Mouse (Mus musculus) hindbrain, embryonic 10.5 days (tissue): ENCODE measurements at regions not wholly inside any gene's neighbourhood (a gene's known extent, or its start where the extent isn't known, plus 50 kb on each side); places are given as distances from the start of the nearest gene placed in this dataset.

ENCODE experiments used
- DNase-seq: peaks from one replicate; pipeline ENCODE4 v3.0.0-alpha.2; 2017; ENCODE audit warnings: low spot score
- H3K27ac ChIP-seq: fragments of 300-500 bp; sonication (generic); 2 replicates; pipeline ENCODE4 v1.5.1; 2016; ENCODE audit warnings: mild to moderate bottlenecking, moderate library complexity
- H3K27me3 ChIP-seq: fragments of 300-500 bp; sonication (generic); 2 replicates; pipeline ENCODE4 v1.6.1; 2016; ENCODE audit warnings: mild to moderate bottlenecking; ENCODE audit not compliant: poor library complexity, insufficient read depth, severe bottlenecking
- H3K36me3 ChIP-seq: fragments of 300-500 bp; sonication (generic); 2 replicates; pipeline ENCODE4 v1.6.1; 2016; ENCODE audit warnings: mild to moderate bottlenecking, moderate library complexity
- H3K4me1 ChIP-seq: fragments of 300-500 bp; sonication (generic); replicated peaks from 2 replicates; pipeline ENCODE4 v1.6.1; 2016; ENCODE audit warnings: mild to moderate bottlenecking
- H3K4me3 ChIP-seq: fragments of 300-500 bp; sonication (generic); 2 replicates; pipeline ENCODE4 v1.5.1; 2016; ENCODE audit warnings: mild to moderate bottlenecking, moderate library complexity
- H3K9me3 ChIP-seq: fragments of 300-500 bp; sonication (generic); 2 replicates; pipeline ENCODE4 v1.6.1; 2016; ENCODE audit warnings: mild to moderate bottlenecking, moderate library complexity
- WGBS: fragments of 180-500 bp; shearing (Covaris S2); methylation state at CpG from one replicate; pipeline ENCODE4 v1.1.7; 2016; 5-methylcytosine and 5-hydroxymethylcytosine counted together

DNA sequence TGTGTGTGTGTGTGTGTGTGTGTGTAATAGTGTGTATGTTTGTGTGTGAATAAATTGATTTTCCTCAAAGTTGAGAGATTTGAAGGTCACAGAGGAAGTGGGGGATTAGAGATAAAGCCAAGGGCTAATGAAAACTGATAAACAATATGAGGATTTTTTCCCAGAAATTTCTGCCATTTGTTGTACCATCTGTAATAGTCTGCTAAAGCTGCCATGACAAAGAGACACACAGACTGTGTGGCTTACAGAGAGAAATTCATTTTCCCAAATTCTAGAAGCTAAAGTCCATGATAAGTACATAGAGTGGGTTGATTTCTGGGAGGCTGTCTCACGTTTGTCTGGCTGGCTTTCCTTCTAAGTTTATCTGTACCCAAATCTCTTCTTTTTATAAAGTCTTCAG lies 259.6 kb downstream of the Ndufa4 start:
- DNase-seq: no peak
- no peaks in the 10 kb centered on the region for H3K9me3 ChIP-seq
- no peak overlapping the region for H3K27ac ChIP-seq
- no peak overlapping the region for H3K4me3 ChIP-seq
- H3K4me1 ChIP-seq: no peaks in the 10 kb centered on the region
- WGBS: 68% methylated on average over 1 of the region's 1 CpGs
- H3K27me3 ChIP-seq: no peaks in the 10 kb centered on the region
- H3K36me3 ChIP-seq: no peaks in the 10 kb centered on the region

DNA sequence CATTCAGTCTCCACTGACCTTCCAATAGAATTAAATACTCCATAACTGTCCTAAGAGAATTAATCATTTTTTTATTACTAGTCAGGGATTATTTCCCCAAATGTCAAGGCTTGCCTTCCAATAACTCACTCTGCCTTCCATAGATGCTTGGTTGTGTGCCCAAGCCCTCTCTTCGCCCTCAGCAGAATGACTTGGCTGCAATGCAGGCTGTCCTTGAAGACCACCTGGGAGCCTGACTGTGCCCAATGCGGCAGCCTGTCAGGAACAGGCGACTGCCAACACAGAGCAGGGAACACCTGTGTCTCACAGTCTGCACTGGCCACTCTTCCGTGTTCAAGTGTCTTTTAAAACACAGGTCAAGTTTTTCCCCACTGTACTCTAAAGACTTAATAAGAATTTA lies 294.0 kb downstream of the Ndufa4 start:
- Histone ChIP-seq H3K9me3 (no peaks in the 10 kb centered on the region), H3K27ac (no peak overlapping the region), H3K27me3 (no peaks in the 10 kb centered on the region), H3K4me1 (no peaks in the 10 kb centered on the region), H3K4me3 (no peak overlapping the region), H3K36me3 (no peaks in the 10 kb centered on the region)
- 72% methylated on average over 4 of the region's 4 CpGs for WGBS
- DNase-seq: no peak

DNA sequence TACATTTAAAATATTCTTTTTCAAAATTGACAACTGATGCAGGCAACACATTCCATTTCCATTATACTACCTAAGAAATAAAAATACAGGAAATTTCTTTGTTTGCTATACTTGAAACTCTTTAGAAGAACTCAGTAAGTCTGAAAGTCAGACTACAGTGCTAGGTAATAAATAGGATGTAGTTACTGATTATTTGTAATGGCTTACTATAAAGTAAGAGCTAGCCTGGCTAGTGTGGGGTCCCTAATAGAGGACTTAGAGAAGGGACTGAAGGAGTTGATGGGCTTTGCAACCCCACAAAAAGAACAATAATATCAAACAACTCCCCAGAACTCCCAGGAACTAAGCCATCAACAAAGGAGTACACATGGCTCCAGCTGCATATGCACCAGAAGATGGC lies 299.1 kb downstream of the Ndufa4 start:
- Histone ChIP-seq H3K9me3 (no peaks in the 10 kb centered on the region), H3K36me3 (no peaks in the 10 kb centered on the region)
- DNase-seq: no peak

DNA sequence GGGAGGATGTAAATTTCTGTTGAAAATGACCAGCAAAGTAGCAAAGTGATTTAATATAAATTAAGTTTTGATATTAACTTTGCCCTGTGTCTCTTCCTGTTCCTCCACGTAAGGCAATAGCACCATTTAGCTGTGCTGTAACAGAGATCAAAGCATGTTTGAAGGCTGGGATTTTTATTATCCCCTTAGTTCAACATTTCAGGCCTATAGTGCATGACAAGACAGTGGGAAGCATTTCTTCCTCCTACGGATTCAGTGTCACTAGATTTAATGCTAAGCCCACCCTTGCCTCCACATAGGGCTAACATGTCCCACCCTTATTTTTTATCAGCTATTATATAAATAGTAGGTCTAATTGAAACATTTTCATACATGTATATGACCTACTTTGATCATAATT lies 299.6 kb downstream of the Ndufa4 start:
- Histone ChIP-seq H3K27me3 (no peaks in the 10 kb centered on the region), H3K4me1 (no peaks in the 10 kb centered on the region), H3K36me3 (no peaks in the 10 kb centered on the region), H3K9me3 (no peaks in the 10 kb centered on the region), H3K4me3 (no peak overlapping the region), H3K27ac (no peak overlapping the region)
- no peak for DNase-seq
- WGBS: 87% methylated on average over 2 of the region's 2 CpGs

More for the DNA sequence above, 299.1 kb downstream of the Ndufa4 start:
- Histone ChIP-seq H3K4me1 (no peaks in the 10 kb centered on the region), H3K27me3 (no peaks in the 10 kb centered on the region), H3K4me3 (no peak overlapping the region), H3K27ac (no peak overlapping the region)

DNA sequence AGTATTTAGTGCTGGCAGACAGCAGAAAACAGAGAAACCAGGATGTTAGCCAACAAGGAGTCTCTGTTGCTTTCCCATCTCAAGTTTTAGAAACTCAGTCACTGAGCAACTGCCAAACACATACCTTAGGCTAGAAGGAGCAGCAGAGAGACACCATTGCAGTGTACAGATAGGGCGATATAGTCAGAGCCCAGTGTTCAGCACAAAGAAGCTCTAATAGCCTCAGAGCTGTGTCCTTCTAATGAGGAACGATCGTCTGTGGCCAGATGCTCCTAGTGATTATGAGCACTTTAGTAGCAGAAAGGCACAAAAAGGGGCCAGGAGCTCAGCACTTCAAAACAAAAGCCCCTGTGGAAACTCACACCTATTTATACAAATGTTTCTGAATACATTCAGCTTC lies 301.2 kb downstream of the Ndufa4 start:
- no peaks in the 10 kb centered on the region for H3K4me1 ChIP-seq
- no peaks in the 10 kb centered on the region for H3K36me3 ChIP-seq
- no peaks in the 10 kb centered on the region for H3K9me3 ChIP-seq
- H3K4me3 ChIP-seq: no peak overlapping the region
- H3K27ac ChIP-seq: no peak overlapping the region
- DNase-seq: no peak
- no peaks in the 10 kb centered on the region for H3K27me3 ChIP-seq
- WGBS: 87% methylated on average over 3 of the region's 3 CpGs

DNA sequence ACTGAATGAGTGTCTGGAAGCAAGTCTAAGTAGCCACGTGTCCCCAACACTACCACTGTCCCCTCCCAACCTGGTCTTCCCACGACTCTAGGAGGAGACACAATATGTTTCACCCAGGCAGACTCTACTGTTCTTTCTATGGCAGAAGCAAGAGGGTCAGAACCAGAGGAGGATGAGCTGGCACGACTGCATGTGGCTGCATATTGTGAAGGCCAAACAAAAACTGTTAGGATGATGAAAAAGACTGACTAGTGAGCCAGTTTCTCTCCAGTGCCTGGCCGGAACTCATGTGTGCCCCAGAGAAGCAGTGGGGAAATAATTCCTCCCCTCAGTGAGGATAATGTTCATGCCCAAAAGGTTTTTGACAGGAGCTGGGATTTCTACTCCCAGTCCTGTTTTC lies 301.8 kb downstream of the Ndufa4 start:
- WGBS: 74% methylated on average over 4 of the region's 4 CpGs

DNA sequence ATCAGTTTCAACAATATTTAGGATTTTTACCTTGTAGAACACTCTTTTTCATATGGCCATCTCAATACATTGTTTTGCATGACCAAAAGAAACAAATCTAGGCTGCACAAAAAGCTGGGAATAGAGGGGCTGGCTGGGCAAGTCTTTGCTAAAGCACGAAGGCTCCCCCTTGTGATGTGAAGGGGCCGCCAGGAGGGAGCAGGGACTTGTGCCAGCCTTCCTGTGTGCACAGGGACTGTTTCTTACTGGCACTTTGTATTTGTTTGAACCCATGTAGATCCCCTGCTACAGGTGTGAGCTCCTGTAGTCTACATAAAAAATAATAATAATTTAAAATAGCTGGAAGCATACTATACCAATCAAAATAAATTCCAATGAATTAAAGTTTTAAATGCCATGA lies 312.4 kb downstream of the Ndufa4 start:
- Histone ChIP-seq H3K27me3 (no peaks in the 10 kb centered on the region), H3K9me3 (no peaks in the 10 kb centered on the region), H3K4me1 (no peaks in the 10 kb centered on the region), H3K4me3 (no peak overlapping the region), H3K36me3 (no peaks in the 10 kb centered on the region), H3K27ac (no peak overlapping the region)
- 52% methylated on average over 2 of the region's 2 CpGs for WGBS
- DNase-seq: no peak

More for the DNA sequence above, 301.8 kb downstream of the Ndufa4 start:
- no peak for DNase-seq
- Histone ChIP-seq H3K9me3 (no peaks in the 10 kb centered on the region), H3K4me3 (no peak overlapping the region), H3K27ac (no peak overlapping the region), H3K27me3 (no peaks in the 10 kb centered on the region), H3K4me1 (no peaks in the 10 kb centered on the region), H3K36me3 (no peaks in the 10 kb centered on the region)

DNA sequence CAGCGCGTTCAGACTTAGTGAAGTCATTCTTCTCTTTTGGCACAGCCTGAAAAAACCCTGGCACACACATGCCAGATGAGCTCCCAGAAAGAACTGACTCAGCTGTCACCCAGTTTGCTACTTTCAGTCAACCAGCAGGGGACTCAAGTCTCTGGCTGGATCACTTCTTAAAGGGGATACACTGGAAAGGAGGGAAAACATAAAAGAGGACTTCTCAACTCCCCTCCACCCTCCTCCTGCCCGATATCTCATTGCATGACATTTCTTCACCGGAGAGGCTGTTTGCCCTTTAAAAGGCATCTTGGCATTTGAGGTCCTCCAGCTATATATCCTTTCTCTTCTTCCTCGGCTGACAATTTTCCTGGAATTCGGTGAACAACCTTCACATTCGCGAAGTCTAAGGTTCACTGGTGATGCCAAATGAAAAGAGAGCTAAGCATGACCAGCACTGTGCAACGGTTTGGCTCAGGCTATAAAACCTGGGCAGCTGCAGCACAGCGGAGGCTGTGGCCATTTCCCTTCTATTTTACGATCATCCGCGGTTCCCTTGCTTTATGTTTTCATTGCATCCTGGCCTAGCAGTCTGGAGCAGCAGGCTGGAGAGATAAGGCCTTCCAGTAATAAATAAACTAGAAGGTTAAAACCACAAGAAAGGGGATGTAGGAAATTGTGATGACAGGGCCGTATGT lies 313.6 kb downstream of the Ndufa4 start:
- H3K27me3 ChIP-seq: no peaks in the 10 kb centered on the region
- no peak overlapping the region for H3K4me3 ChIP-seq
- H3K9me3 ChIP-seq: no peaks in the 10 kb centered on the region
- no peak overlapping the region for H3K27ac ChIP-seq
- H3K36me3 ChIP-seq: no peaks in the 10 kb centered on the region
- no peak for DNase-seq
- H3K4me1 ChIP-seq: no peaks in the 10 kb centered on the region
- 85% methylated on average over 14 of the region's 14 CpGs for whole genome bisulfite sequencing

DNA sequence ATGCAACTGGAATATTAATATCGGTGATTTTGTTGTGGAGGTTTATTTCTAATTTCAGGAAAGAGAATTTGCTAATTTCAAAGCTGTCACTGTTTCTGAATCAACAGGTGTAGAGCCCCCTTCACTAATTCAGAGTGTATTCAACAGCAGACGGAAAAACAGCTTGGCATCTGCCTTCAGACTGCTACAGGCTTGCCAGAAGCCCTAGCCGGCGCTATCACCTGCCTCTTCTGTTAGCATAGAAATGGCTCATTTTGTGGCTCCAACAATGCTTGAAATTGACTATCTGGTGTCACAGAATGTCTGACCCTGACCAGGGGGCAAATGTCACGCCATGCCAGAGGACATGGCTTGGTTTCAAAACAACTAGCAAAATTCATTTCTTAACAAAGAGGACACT lies 331.2 kb downstream of the Ndufa4 start:
- no peaks in the 10 kb centered on the region for H3K27me3 ChIP-seq
- H3K4me3 ChIP-seq: no peak overlapping the region
- no peaks in the 10 kb centered on the region for H3K36me3 ChIP-seq
- no peaks in the 10 kb centered on the region for H3K9me3 ChIP-seq
- H3K4me1 ChIP-seq: no peaks in the 10 kb centered on the region
- 82% methylated on average over 5 of the region's 5 CpGs for WGBS
- no peak overlapping the region for H3K27ac ChIP-seq
- DNase-seq: no peak

DNA sequence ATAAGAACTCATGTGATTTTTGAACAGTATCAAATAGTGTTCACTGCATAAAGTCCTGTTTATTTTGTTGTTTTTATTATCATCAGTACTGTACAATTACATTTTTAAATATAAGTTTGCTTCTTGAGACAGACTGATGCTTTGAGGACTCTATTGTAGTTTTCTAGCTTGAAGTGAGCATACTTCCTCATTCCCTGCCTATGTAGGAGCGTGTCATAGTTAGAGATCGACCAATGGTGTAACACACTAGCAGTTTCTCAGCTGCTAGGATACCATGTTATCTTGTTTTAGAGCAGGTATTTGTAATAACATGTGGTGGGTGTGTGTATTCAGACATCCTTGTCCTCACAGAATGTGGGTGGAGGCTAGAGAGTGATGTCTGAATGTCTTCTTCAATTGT lies 342.1 kb downstream of the Ndufa4 start:
- H3K27ac ChIP-seq: no peak overlapping the region
- H3K27me3 ChIP-seq: no peaks in the 10 kb centered on the region
- no peaks in the 10 kb centered on the region for H3K9me3 ChIP-seq
- no peaks in the 10 kb centered on the region for H3K4me1 ChIP-seq
- no peak for DNase-seq
- H3K4me3 ChIP-seq: no peak overlapping the region
- H3K36me3 ChIP-seq: no peaks in the 10 kb centered on the region
- WGBS: 91% methylated on average over 2 of the region's 2 CpGs

DNA sequence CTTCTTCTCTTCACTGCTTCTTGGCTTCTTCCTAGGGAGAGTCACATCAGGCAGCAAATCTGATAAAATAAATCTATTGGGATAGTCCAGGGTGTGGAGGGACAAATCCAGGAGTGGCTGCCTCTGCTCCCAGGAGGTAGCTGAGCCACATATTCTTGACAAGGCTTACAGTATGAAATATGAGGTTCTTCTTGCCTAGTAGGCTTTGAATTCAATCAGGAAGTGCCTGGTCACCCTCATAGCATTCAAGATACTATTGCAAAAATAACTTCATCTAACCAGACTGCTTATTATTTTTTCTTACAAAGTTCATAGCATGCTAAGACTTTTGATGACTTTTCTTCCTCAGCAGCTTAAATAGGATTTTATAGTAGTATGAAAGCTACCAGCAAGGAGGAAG lies 356.8 kb downstream of the Ndufa4 start:
- no peak for DNase-seq
- Histone ChIP-seq H3K27ac (no peak overlapping the region), H3K4me3 (no peak overlapping the region), H3K9me3 (no peaks in the 10 kb centered on the region), H3K4me1 (no peaks in the 10 kb centered on the region), H3K36me3 (no peaks in the 10 kb centered on the region), H3K27me3 (no peaks in the 10 kb centered on the region)

DNA sequence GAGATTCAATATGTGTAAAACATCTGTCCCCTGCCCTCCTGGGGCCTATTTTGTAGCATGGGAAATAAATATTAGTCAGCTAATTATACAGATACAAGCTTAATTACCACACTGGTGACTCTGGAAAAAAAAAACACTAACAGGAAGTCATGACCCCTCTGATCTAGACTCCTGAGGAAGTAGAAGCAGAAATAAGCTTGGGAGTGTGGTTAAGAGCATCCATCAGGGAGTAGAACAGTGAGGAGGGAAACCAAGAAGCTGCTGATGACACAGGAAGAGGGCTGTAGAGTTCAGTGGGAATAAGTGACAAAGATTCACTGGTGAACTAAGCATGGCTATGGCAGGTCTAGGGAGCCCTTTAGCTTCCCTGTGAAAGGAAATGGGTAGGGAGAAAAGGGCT lies 360.0 kb downstream of the Ndufa4 start:
- no peaks in the 10 kb centered on the region for H3K36me3 ChIP-seq

DNA sequence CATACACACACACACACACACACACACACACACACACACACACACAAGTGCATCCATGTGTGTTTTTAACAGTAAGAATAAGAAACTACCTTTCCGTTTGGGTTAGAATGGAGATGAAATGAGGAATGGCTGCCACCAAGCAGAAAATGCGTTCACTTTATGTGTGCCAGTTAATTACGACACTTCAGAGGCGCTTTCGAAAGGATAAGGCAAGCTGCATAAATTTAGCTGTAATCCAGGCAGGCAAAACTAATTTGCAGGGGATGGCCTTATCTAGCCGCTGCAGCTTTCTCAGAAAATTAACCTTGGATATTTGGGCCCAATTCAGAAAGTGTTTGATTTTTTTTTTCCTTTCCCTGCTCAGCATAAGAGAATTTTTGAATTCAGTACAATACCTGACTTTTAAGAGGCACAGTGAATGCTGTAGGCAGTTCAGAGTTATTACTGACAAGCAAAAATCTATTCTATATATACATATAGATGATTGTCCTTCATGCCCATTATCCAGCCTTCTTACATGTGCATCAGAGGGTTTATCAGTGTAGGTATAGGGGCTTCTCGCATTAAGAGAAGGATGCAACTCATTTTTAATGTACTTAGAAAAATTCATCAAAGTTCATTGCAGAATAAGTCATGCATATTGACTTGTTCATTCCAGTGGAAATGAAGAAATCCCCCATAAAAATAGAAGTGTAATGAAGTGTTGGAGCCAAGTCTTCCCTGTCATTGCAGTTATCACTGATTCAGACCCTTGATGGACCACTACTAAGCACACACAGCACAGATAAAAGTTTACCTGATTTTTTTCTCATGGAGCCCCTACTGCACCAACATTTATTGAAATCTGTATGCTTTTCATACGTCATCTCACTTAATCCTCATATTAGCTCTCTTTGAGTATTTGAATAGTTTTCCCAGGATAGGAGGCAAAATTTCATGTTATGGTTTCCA lies 372.1 kb downstream of the Ndufa4 start:
- WGBS: 85% methylated on average over 8 of the region's 8 CpGs
- Histone ChIP-seq H3K4me1 (no peaks in the 10 kb centered on the region), H3K27me3 (no peaks in the 10 kb centered on the region), H3K36me3 (no peaks in the 10 kb centered on the region), H3K9me3 (no peaks in the 10 kb centered on the region), H3K27ac (no peak overlapping the region), H3K4me3 (no peak overlapping the region)
- no peak for DNase-seq

More for the DNA sequence above, 360.0 kb downstream of the Ndufa4 start:
- H3K27me3 ChIP-seq: no peaks in the 10 kb centered on the region
- no peaks in the 10 kb centered on the region for H3K4me1 ChIP-seq
- H3K9me3 ChIP-seq: no peaks in the 10 kb centered on the region
- no peak for DNase-seq
- H3K27ac ChIP-seq: no peak overlapping the region
- H3K4me3 ChIP-seq: no peak overlapping the region
